Mouse (Mus musculus): Measurements from ENCODE around the gene Tas2r126. TPM values are rescaled to one million over a fixed set of nuclear protein-coding genes. Genes with fewer than 3 reads are reported as not detected.
"Not testable (repeated sequence)": the region's sequence is repeated elsewhere in the genome, so short reads cannot be mapped to it uniquely, and the experiment has no call there.

Tas2r126 gene
- polyA plus RNA-seq, 1 experiment from 2014 or later = not detected

- H3K9ac ChIP-seq (ENCODE audit: low read depth, low read length) = no peak overlapping the region
- no peak overlapping the region for H3K4me2 ChIP-seq
- no peaks in the 10 kb centered on the region for H3K36me3 ChIP-seq (ENCODE audit: control insufficient read depth, insufficient read depth, low read length)
- no peaks in the 10 kb centered on the region for H3K9me3 ChIP-seq (replicated peaks; ENCODE audit: control insufficient read depth, low read length)
- 69% methylated on average over 2 of the region's 2 CpGs for WGBS (ENCODE audit: insufficient replicate concordance)
- no peak overlapping the region for H3K27ac ChIP-seq (ENCODE audit: low read depth, low read length)
- no peak for ATAC-seq (replicated peaks; ENCODE audit: insufficient number of reproducible peaks, low FRiP score, low TSS enrichment)
- no peaks in the 10 kb centered on the region for H3K4me1 ChIP-seq (ENCODE audit: control insufficient read depth, insufficient read depth, low read length)
- no peak overlapping the region for H3K4me3 ChIP-seq (ENCODE audit: low read depth, low read length)
- no peaks in the 10 kb centered on the region for H3K27me3 ChIP-seq (ENCODE audit: control insufficient read depth, insufficient read depth, low read length)
These were observed 13.0 kb downstream of the Tas2r126 start for GRCm38 (mm10) chr6:42447381-42447780.

GRCm38 (mm10) chr6:42465096-42465495 is 30.8 kb downstream of the Tas2r126 start, which contains the start of gene Olfr458:
Olfr458 (minus strand) TSS chr6:42465196.
- H3K9ac ChIP-seq (ENCODE audit: low read depth, low read length) = no peak within 1 kb of the TSS
- no peaks in the 10 kb centered on the region for H3K36me3 ChIP-seq (ENCODE audit: control insufficient read depth, insufficient read depth, low read length)
- H3K4me1 ChIP-seq (ENCODE audit: control insufficient read depth, insufficient read depth, low read length) = no peaks in the 10 kb centered on the region
- H3K9me3 ChIP-seq (replicated peaks; ENCODE audit: control insufficient read depth, low read length) = no peaks in the 10 kb centered on the region
- H3K27me3 ChIP-seq (ENCODE audit: control insufficient read depth, insufficient read depth, low read length) = no peaks in the 10 kb centered on the region
- no peak within 1 kb of the TSS for H3K27ac ChIP-seq (ENCODE audit: low read depth, low read length)
- no peak within 1 kb of the TSS for H3K4me2 ChIP-seq
- H3K4me3 ChIP-seq (ENCODE audit: low read depth, low read length) = no peak within 1 kb of the TSS
- 41% methylated on average over 1 of the region's 1 CpGs for WGBS (ENCODE audit: insufficient replicate concordance)
- ATAC-seq (replicated peaks; ENCODE audit: insufficient number of reproducible peaks, low FRiP score, low TSS enrichment) = no peak

- Histone ChIP-seq H3K4me3 (ENCODE audit: low read depth, low read length) (no peak overlapping the region), H3K4me1 (ENCODE audit: control insufficient read depth, insufficient read depth, low read length) (no peaks in the 10 kb centered on the region), H3K9ac (ENCODE audit: low read depth, low read length) (no peak overlapping the region), H3K36me3 (ENCODE audit: control insufficient read depth, insufficient read depth, low read length) (no peaks in the 10 kb centered on the region), H3K9me3 (replicated peaks; ENCODE audit: control insufficient read depth, low read length) (no peaks in the 10 kb centered on the region), H3K27me3 (ENCODE audit: control insufficient read depth, insufficient read depth, low read length) (no peaks in the 10 kb centered on the region), H3K4me2 (no peak overlapping the region), H3K27ac (ENCODE audit: low read depth, low read length) (no peak overlapping the region)
- 87% methylated on average over 4 of the region's 4 CpGs for WGBS (ENCODE audit: insufficient replicate concordance)
- no peak for ATAC-seq (replicated peaks; ENCODE audit: insufficient number of reproducible peaks, low FRiP score, low TSS enrichment)
These were observed 36.2 kb downstream of the Tas2r126 start for GRCm38 (mm10) chr6:42470542-42470941.

GRCm38 (mm10) chr6:42471298-42471697 is 37.0 kb downstream of the Tas2r126 start:
- not testable (repeated sequence) for H3K4me2 ChIP-seq; H3K27ac ChIP-seq (ENCODE audit: low read depth, low read length); H3K9ac ChIP-seq (ENCODE audit: low read depth, low read length); H3K4me1 ChIP-seq (ENCODE audit: control insufficient read depth, insufficient read depth, low read length); H3K4me3 ChIP-seq (ENCODE audit: low read depth, low read length); ATAC-seq (replicated peaks; ENCODE audit: insufficient number of reproducible peaks, low FRiP score, low TSS enrichment); H3K36me3 ChIP-seq (ENCODE audit: control insufficient read depth, insufficient read depth, low read length); H3K9me3 ChIP-seq (replicated peaks; ENCODE audit: control insufficient read depth, low read length); H3K27me3 ChIP-seq (ENCODE audit: control insufficient read depth, insufficient read depth, low read length)
- WGBS (ENCODE audit: insufficient replicate concordance) = 79% methylated on average over 4 of the region's 4 CpGs

- H3K9me3 ChIP-seq (replicated peaks; ENCODE audit: control insufficient read depth, low read length) = no peaks in the 10 kb centered on the region
- no peaks in the 10 kb centered on the region for H3K27me3 ChIP-seq (ENCODE audit: control insufficient read depth, insufficient read depth, low read length)
- no peaks in the 10 kb centered on the region for H3K36me3 ChIP-seq (ENCODE audit: control insufficient read depth, insufficient read depth, low read length)
- H3K27ac ChIP-seq (ENCODE audit: low read depth, low read length) = no peak within 1 kb of the TSS
- 74% methylated on average over 1 of the region's 1 CpGs for WGBS (ENCODE audit: insufficient replicate concordance)
- H3K4me2 ChIP-seq = no peak within 1 kb of the TSS
- H3K4me1 ChIP-seq (ENCODE audit: control insufficient read depth, insufficient read depth, low read length) = no peaks in the 10 kb centered on the region
- H3K9ac ChIP-seq (ENCODE audit: low read depth, low read length) = no peak within 1 kb of the TSS
- no peak within 1 kb of the TSS for H3K4me3 ChIP-seq (ENCODE audit: low read depth, low read length)
- ATAC-seq (replicated peaks; ENCODE audit: insufficient number of reproducible peaks, low FRiP score, low TSS enrichment) = no peak
These were observed 41.9 kb downstream of the Tas2r126 start, which contains the start of gene Olfr457 for GRCm38 (mm10) chr6:42476235-42476634. Olfr457 (minus strand) TSS chr6:42476335.

GRCm38 (mm10) chr6:42484633-42485032 is 50.3 kb downstream of the Tas2r126 start:
- no peak overlapping the region for H3K4me3 ChIP-seq (ENCODE audit: low read depth, low read length)
- no peaks in the 10 kb centered on the region for H3K4me1 ChIP-seq (ENCODE audit: control insufficient read depth, insufficient read depth, low read length)
- H3K27ac ChIP-seq (ENCODE audit: low read depth, low read length) = no peak overlapping the region
- no peak overlapping the region for H3K9ac ChIP-seq (ENCODE audit: low read depth, low read length)
- H3K27me3 ChIP-seq (ENCODE audit: control insufficient read depth, insufficient read depth, low read length) = no peaks in the 10 kb centered on the region
- no peak overlapping the region for H3K4me2 ChIP-seq
- H3K9me3 ChIP-seq (replicated peaks; ENCODE audit: control insufficient read depth, low read length) = no peaks in the 10 kb centered on the region
- ATAC-seq (replicated peaks; ENCODE audit: insufficient number of reproducible peaks, low FRiP score, low TSS enrichment) = no peak
- no peaks in the 10 kb centered on the region for H3K36me3 ChIP-seq (ENCODE audit: control insufficient read depth, insufficient read depth, low read length)

Other genes starting within 250 kb of the Tas2r126 start
- gene Tas2r144, start 219.2 kb upstream of the Tas2r126 start, polyA plus RNA-seq (2014; fragmentation: Nextera tagmentation; extraction: Ambion mirVana) = not detected in 2 replicates
- gene Gstk1, start 188.6 kb upstream of the Tas2r126 start, polyA plus RNA-seq (2014; fragmentation: Nextera tagmentation; extraction: Ambion mirVana) = 13.4 and 14.7 TPM in 2 replicates
- 0.51 TPM in 1 of 2 replicates, not detected in the other for gene Tmem139, start 172.6 kb upstream of the Tas2r126 start, polyA plus RNA-seq (2014; fragmentation: Nextera tagmentation; extraction: Ambion mirVana)
- gene Casp2, start 169.6 kb upstream of the Tas2r126 start, polyA plus RNA-seq (2014; fragmentation: Nextera tagmentation; extraction: Ambion mirVana) = 34.4 and 34.7 TPM in 2 replicates
- 0.55 and 0.82 TPM in 2 replicates for gene Clcn1, start 147.8 kb upstream of the Tas2r126 start, polyA plus RNA-seq (2014; fragmentation: Nextera tagmentation; extraction: Ambion mirVana)
- gene Fam131b, start 109.9 kb upstream of the Tas2r126 start, polyA plus RNA-seq (2014; fragmentation: Nextera tagmentation; extraction: Ambion mirVana) = 0.23 and 0.25 TPM in 2 replicates
- gene Zyx, start 84.9 kb upstream of the Tas2r126 start, polyA plus RNA-seq (2014; fragmentation: Nextera tagmentation; extraction: Ambion mirVana) = 159 and 177 TPM in 2 replicates
- gene Epha1, start 61.3 kb upstream of the Tas2r126 start, polyA plus RNA-seq (2014; fragmentation: Nextera tagmentation; extraction: Ambion mirVana) = 1.7 and 2.3 TPM in 2 replicates
- gene Tas2r143, start 34.3 kb upstream of the Tas2r126 start, polyA plus RNA-seq (2014; fragmentation: Nextera tagmentation; extraction: Ambion mirVana) = not detected in 2 replicates
- not detected in 2 replicates for gene Tas2r135, start 29.1 kb upstream of the Tas2r126 start, polyA plus RNA-seq (2014; fragmentation: Nextera tagmentation; extraction: Ambion mirVana)
- not detected in 2 replicates for gene Olfr458, start 30.7 kb downstream of the Tas2r126 start, polyA plus RNA-seq (2014; fragmentation: Nextera tagmentation; extraction: Ambion mirVana)
- gene Olfr457, start 41.8 kb downstream of the Tas2r126 start, polyA plus RNA-seq (2014; fragmentation: Nextera tagmentation; extraction: Ambion mirVana) = not detected in 2 replicates
- gene Olfr456, start 52.7 kb downstream of the Tas2r126 start, polyA plus RNA-seq (2014; fragmentation: Nextera tagmentation; extraction: Ambion mirVana) = not detected in 2 replicates
- gene Olfr455, start 113.1 kb downstream of the Tas2r126 start, polyA plus RNA-seq (2014; fragmentation: Nextera tagmentation; extraction: Ambion mirVana) = not detected in 2 replicates
- not detected in 2 replicates for gene Tcaf3, start 163.2 kb downstream of the Tas2r126 start, polyA plus RNA-seq (2014; fragmentation: Nextera tagmentation; extraction: Ambion mirVana)
- gene Tcaf2, start 210.7 kb downstream of the Tas2r126 start, polyA plus RNA-seq (2014; fragmentation: Nextera tagmentation; extraction: Ambion mirVana) = 1.3 and 1.4 TPM in 2 replicates

All from heart, embryonic 11.5 days (tissue).